Mouse (Mus musculus) midbrain, embryonic 15.5 days (tissue): ENCODE results near the gene Slc25a23. TPM values are rescaled to one million over a fixed set of nuclear protein-coding genes. Genes with fewer than 3 reads are reported as not detected.
A peak's percentile ranks its signal among the peaks of the same experiment; 100 is the strongest.
"Not testable (repeated sequence)": the region's sequence is repeated elsewhere in the genome, so short reads cannot be mapped to it uniquely, and the experiment has no call there.

ENCODE experiments used
- ATAC-seq: fragments of 200-750 bp; cut with Nextera tagmentation; replicated peaks from 2 replicates; pipeline ENCODE4 v1.8.0; 2017; ENCODE audit warnings: moderate TSS enrichment
- H3K27ac ChIP-seq: fragments of 300-500 bp; sonication (generic); 2 replicates; pipeline ENCODE4 v1.5.1; 2015; ENCODE audit warnings: mild to moderate bottlenecking, inconsistent platforms
- H3K27me3 ChIP-seq: fragments of 300-500 bp; sonication (generic); replicated peaks from 2 replicates; pipeline ENCODE4 v1.6.1; 2015; ENCODE audit warnings: inconsistent platforms
- H3K36me3 ChIP-seq: fragments of 300-500 bp; sonication (generic); replicated peaks from 2 replicates; pipeline ENCODE4 v1.6.1; 2015; ENCODE audit warnings: inconsistent platforms
- H3K4me1 ChIP-seq: fragments of 300-500 bp; sonication (generic); 2 replicates; pipeline ENCODE4 v1.6.1; 2015; ENCODE audit warnings: inconsistent platforms
- H3K4me2 ChIP-seq: fragments of 300-500 bp; sonication (generic); 2 replicates; pipeline ENCODE4 v1.6.1; 2015; ENCODE audit warnings: inconsistent platforms, mild to moderate bottlenecking, moderate library complexity
- H3K4me3 ChIP-seq: fragments of 300-500 bp; sonication (generic); 2 replicates; pipeline ENCODE4 v1.5.1; 2015; ENCODE audit warnings: mild to moderate bottlenecking, inconsistent platforms
- H3K9ac ChIP-seq: fragments of 300-500 bp; sonication (generic); 2 replicates; pipeline ENCODE4 v1.6.1; 2015; ENCODE audit warnings: mild to moderate bottlenecking, inconsistent platforms
- H3K9me3 ChIP-seq: fragments of 300-500 bp; sonication (generic); 2 replicates; pipeline ENCODE4 v1.6.1; 2016; ENCODE audit warnings: inconsistent platforms
- whole genome bisulfite sequencing: fragments of 180-500 bp; shearing (Covaris S2); methylation state at CpG from one replicate; pipeline ENCODE4 v1.1.7; 2015; ENCODE audit warnings: mixed read lengths; 5-methylcytosine and 5-hydroxymethylcytosine counted together
- polyA plus RNA-seq: library from polyadenylated mRNA; unstranded; fragments of >200 nt; fragmentation: Nextera tagmentation; extraction: Ambion mirVana; gene quantifications from 2 replicates; pipeline ENCODE4 v1.2.1, GENCODE M21; 2015

Slc25a23 gene
- polyA plus RNA-seq, 1 experiment from 2014 or later = 42.5 TPM

- ATAC-seq = no peak
- Histone ChIP-seq H3K4me2 (no peak overlapping the region), H3K4me1 (peaks cover 8% of the 10 kb centered on the region), H3K4me3 (no peak overlapping the region), H3K9ac (no peak overlapping the region), H3K27ac (no peak overlapping the region), H3K27me3 (peaks cover 30% of the 10 kb centered on the region), H3K9me3 (no peaks in the 10 kb centered on the region), H3K36me3 (no peaks in the 10 kb centered on the region)
- 59% methylated on average over 5 of the region's 5 CpGs for WGBS
These were observed 7.2 kb upstream of the Slc25a23 start for GRCm38 (mm10) chr17:57066908-57067307.

GRCm38 (mm10) chr17:57063031-57063430 is 3.4 kb upstream of the Slc25a23 start:
- H3K9me3 ChIP-seq = no peaks in the 10 kb centered on the region
- 11% methylated on average over 8 of the region's 8 CpGs for WGBS
- peaks cover 39% of the 10 kb centered on the region for H3K27me3 ChIP-seq

GRCm38 (mm10) chr17:57062548-57062947 is 2.9 kb upstream of the Slc25a23 start:
- peaks cover 39% of the 10 kb centered on the region for H3K27me3 ChIP-seq
- H3K4me2 ChIP-seq = peak overlapping the region; percentile 59
- peaks cover 32% of the 10 kb centered on the region for H3K4me1 ChIP-seq
- 1% methylated on average over 22 of the region's 22 CpGs for WGBS
- H3K4me3 ChIP-seq = peak overlapping the region; percentile 40
- H3K36me3 ChIP-seq = no peaks in the 10 kb centered on the region
- no peak for ATAC-seq
- no peaks in the 10 kb centered on the region for H3K9me3 ChIP-seq
- no peak overlapping the region for H3K9ac ChIP-seq
- no peak overlapping the region for H3K27ac ChIP-seq

More at GRCm38 (mm10) chr17:57063031-57063430, 3.4 kb upstream of the Slc25a23 start:
- no peak overlapping the region for H3K27ac ChIP-seq
- peaks cover 28% of the 10 kb centered on the region for H3K4me1 ChIP-seq
- no peak for ATAC-seq
- no peak overlapping the region for H3K4me3 ChIP-seq
- no peaks in the 10 kb centered on the region for H3K36me3 ChIP-seq
- no peak overlapping the region for H3K9ac ChIP-seq
- H3K4me2 ChIP-seq = no peak overlapping the region

- Histone ChIP-seq H3K36me3 (no peaks in the 10 kb centered on the region), H3K4me1 (peaks cover 32% of the 10 kb centered on the region), H3K4me3 (peak overlapping the region; percentile 40), H3K4me2 (peak overlapping the region; percentile 59), H3K9ac (0 out of 2 replicates have a peak overlapping the region, but pooled peaks have one; percentile 1), H3K27ac (no peak overlapping the region), H3K27me3 (peaks cover 39% of the 10 kb centered on the region), H3K9me3 (no peaks in the 10 kb centered on the region)
- 1% methylated on average over 39 of the region's 39 CpGs for WGBS
- no peak for ATAC-seq
These were observed 2.4 kb upstream of the Slc25a23 start for GRCm38 (mm10) chr17:57062011-57062521.

- Histone ChIP-seq H3K27ac (no peak overlapping the region), H3K4me2 (peak overlapping the region; percentile 57), H3K36me3 (no peaks in the 10 kb centered on the region), H3K9me3 (no peaks in the 10 kb centered on the region), H3K9ac (no peak overlapping the region), H3K27me3 (peaks cover 39% of the 10 kb centered on the region), H3K4me1 (peaks cover 32% of the 10 kb centered on the region), H3K4me3 (peak overlapping the region; percentile 87)
- ATAC-seq = no peak
- whole genome bisulfite sequencing = 36% methylated on average over 10 of the region's 10 CpGs
These were observed 1.4 kb upstream of the Slc25a23 start for GRCm38 (mm10) chr17:57061069-57061468.

GRCm38 (mm10) chr17:57060231-57060801 is 653 bp upstream of the Slc25a23 start:
- H3K4me2 ChIP-seq = peak overlapping the region; percentile 57
- H3K9me3 ChIP-seq = no peaks in the 10 kb centered on the region
- ATAC-seq = peak; percentile 92

GRCm38 (mm10) chr17:57058891-57059485 is 675 bp downstream of the Slc25a23 start, which contains the start of gene Crb3:
Crb3 (plus strand) TSS chr17:57059105.
- ATAC-seq = peak; percentile 13
- peaks cover 3% of the 10 kb centered on the region; the same call in 1 of the 2 replicates for H3K36me3 ChIP-seq
- peak within 1 kb of the TSS; percentile 87 for H3K4me3 ChIP-seq
- H3K4me1 ChIP-seq = peaks cover 32% of the 10 kb centered on the region
- H3K27me3 ChIP-seq = peaks cover 28% of the 10 kb centered on the region
- peak within 1 kb of the TSS; percentile 95 for H3K27ac ChIP-seq
- H3K4me2 ChIP-seq = peak within 1 kb of the TSS; percentile 57
- under 1% methylated on average over 7 of the region's 22 CpGs for WGBS
- no peaks in the 10 kb centered on the region for H3K9me3 ChIP-seq
- peak within 1 kb of the TSS; percentile 74 for H3K9ac ChIP-seq

More at GRCm38 (mm10) chr17:57060231-57060801, 653 bp upstream of the Slc25a23 start:
- peak overlapping the region; percentile 95 for H3K27ac ChIP-seq
- 0 out of 2 replicates have a peak, but pooled peaks cover 3% of the 10 kb centered on the region for H3K36me3 ChIP-seq
- under 1% methylated on average over 44 of the region's 44 CpGs for WGBS
- peak overlapping the region; percentile 87 for H3K4me3 ChIP-seq
- peak overlapping the region; percentile 74 for H3K9ac ChIP-seq
- H3K27me3 ChIP-seq = peaks cover 39% of the 10 kb centered on the region
- H3K4me1 ChIP-seq = peaks cover 32% of the 10 kb centered on the region

GRCm38 (mm10) chr17:57056246-57056645 is 3.4 kb downstream of the Slc25a23 start:
- Histone ChIP-seq H3K9me3 (no peaks in the 10 kb centered on the region), H3K4me2 (no peak overlapping the region), H3K27ac (no peak overlapping the region), H3K36me3 (peaks cover 20% of the 10 kb centered on the region), H3K27me3 (peaks cover 3% of the 10 kb centered on the region), H3K4me3 (no peak overlapping the region), H3K9ac (no peak overlapping the region), H3K4me1 (peaks cover 21% of the 10 kb centered on the region)
- 89% methylated on average over 3 of the region's 3 CpGs for WGBS
- no peak for ATAC-seq

- peaks cover 20% of the 10 kb centered on the region for H3K36me3 ChIP-seq
- not testable (repeated sequence) for H3K4me3 ChIP-seq, H3K27ac ChIP-seq, H3K4me2 ChIP-seq, H3K4me1 ChIP-seq, ATAC-seq, H3K27me3 ChIP-seq, H3K9ac ChIP-seq, H3K9me3 ChIP-seq
- 84% methylated on average over 4 of the region's 4 CpGs for WGBS
These were observed 8.0 kb downstream of the Slc25a23 start for GRCm38 (mm10) chr17:57051679-57052078.

- Histone ChIP-seq H3K4me2 (no peak overlapping the region), H3K27me3 (no peaks in the 10 kb centered on the region), H3K9ac (no peak overlapping the region), H3K9me3 (no peaks in the 10 kb centered on the region), H3K36me3 (peaks cover 24% of the 10 kb centered on the region), H3K4me1 (no peaks in the 10 kb centered on the region), H3K27ac (no peak overlapping the region), H3K4me3 (no peak overlapping the region)
- no peak for ATAC-seq
- 96% methylated on average over 3 of the region's 3 CpGs for WGBS
These were observed 10.8 kb downstream of the Slc25a23 start for GRCm38 (mm10) chr17:57048816-57049215.

GRCm38 (mm10) chr17:57047406-57047805 is 12.3 kb downstream of the Slc25a23 start:
- no peak for ATAC-seq
- H3K36me3 ChIP-seq = peaks cover 10% of the 10 kb centered on the region
- 52% methylated on average over 5 of the region's 5 CpGs for WGBS

GRCm38 (mm10) chr17:57041554-57041953 is 18.1 kb downstream of the Slc25a23 start, which contains the start of gene Slc25a41:
Slc25a41 (minus strand) TSS chr17:57041654.
- H3K27ac ChIP-seq = no peak within 1 kb of the TSS
- 69% methylated on average over 8 of the region's 8 CpGs for WGBS
- no peak for ATAC-seq
- H3K4me3 ChIP-seq = no peak within 1 kb of the TSS
- H3K36me3 ChIP-seq = 0 out of 2 replicates have a peak, but pooled peaks cover 8% of the 10 kb centered on the region
- no peaks in the 10 kb centered on the region for H3K4me1 ChIP-seq
- H3K27me3 ChIP-seq = no peaks in the 10 kb centered on the region
- H3K9me3 ChIP-seq = no peaks in the 10 kb centered on the region
- H3K4me2 ChIP-seq = no peak within 1 kb of the TSS
- no peak within 1 kb of the TSS for H3K9ac ChIP-seq

More at GRCm38 (mm10) chr17:57047406-57047805, 12.3 kb downstream of the Slc25a23 start:
- H3K9ac ChIP-seq = no peak overlapping the region
- no peaks in the 10 kb centered on the region for H3K4me1 ChIP-seq
- no peak overlapping the region for H3K4me2 ChIP-seq
- no peaks in the 10 kb centered on the region for H3K9me3 ChIP-seq
- no peak overlapping the region for H3K4me3 ChIP-seq
- no peaks in the 10 kb centered on the region for H3K27me3 ChIP-seq
- H3K27ac ChIP-seq = no peak overlapping the region
